Mouse (Mus musculus) CH12.LX (cell line): ENCODE measurements around the gene Xpo6.

ENCODE experiments used
- CTCF ChIP-seq, 2 experiments: IDR thresholded peaks in 1 of 2; conservative IDR thresholded peaks in 1 of 2; 2 replicates each; pipeline ENCODE4 v1.5.1; 2011 to 2012; ENCODE audit warnings: low read depth in 2 of 2, low read length in 2 of 2, improper control_type of control experiment in 1 of 2, inconsistent platforms in 1 of 2, mild to moderate bottlenecking in 1 of 2, moderate library complexity in 1 of 2
- KAT2A ChIP-seq: IDR thresholded peaks from 2 replicates; pipeline ENCODE4 v1.6.1; 2012; ENCODE audit warnings: low read length, improper control_type of control experiment, inconsistent platforms; ENCODE audit not compliant: insufficient replicate concordance
- POLR2A ChIP-seq: IDR thresholded peaks from 2 replicates; pipeline ENCODE4 v1.6.1; 2011; ENCODE audit warnings: low read depth, mild to moderate bottlenecking, improper control_type of control experiment, low read length
- SIN3A ChIP-seq: IDR thresholded peaks from 2 replicates; pipeline ENCODE4 v1.6.1; 2012; ENCODE audit warnings: low read length, improper control_type of control experiment, inconsistent platforms
- SMC3 ChIP-seq: IDR thresholded peaks from 2 replicates; pipeline ENCODE4 v1.6.1; 2011; ENCODE audit warnings: low read depth, low read length, improper control_type of control experiment

DNA sequence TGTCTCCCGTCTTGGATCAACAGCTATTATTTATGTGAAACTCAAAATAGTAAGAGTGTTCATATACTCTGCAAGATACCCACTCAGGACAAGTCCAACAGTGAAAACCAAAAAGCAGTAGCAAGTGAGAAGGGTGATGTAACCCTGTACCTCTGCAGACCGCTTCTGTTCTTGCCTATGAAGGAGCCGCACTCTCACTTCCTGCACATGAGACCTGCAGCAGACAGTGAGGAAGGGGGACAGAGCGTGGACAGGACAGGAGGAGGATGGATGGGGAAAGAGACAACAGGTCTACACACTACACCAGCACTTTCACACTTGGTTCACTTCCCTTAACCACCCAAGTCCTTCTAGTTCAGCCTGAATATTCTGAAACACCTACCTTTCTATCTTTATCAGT lies 48.0 kb downstream of the Xpo6 start:
- TF ChIP-seq SIN3A, result no peak
- no peak for TF ChIP-seq SMC3
- no peak for TF ChIP-seq CTCF (conservative IDR thresholded peaks at IDR 0.05 in 1 of 2, IDR thresholded peaks at IDR 0.05 in 1 of 2; ENCODE audit: low read depth in 2 of 2, low read length in 2 of 2)
- TF ChIP-seq POLR2A, result no peak
- TF ChIP-seq KAT2A, result no peak
